Mouse (Mus musculus): ENCODE data around the gene Cpeb4. TPM values are rescaled to one million over a fixed set of nuclear protein-coding genes. Genes with fewer than 3 reads are reported as not detected.
A peak's percentile ranks its signal among the peaks of the same experiment; 100 is the strongest.
"Not testable (repeated sequence)": the region's sequence is repeated elsewhere in the genome, so short reads cannot be mapped to it uniquely, and the experiment has no call there.

Cpeb4 gene
- polyA plus RNA-seq, 1 experiment from 2014 or later, result 17.3 TPM

GRCm38 (mm10) chr11:31965256-31966134 is 93.5 kb downstream of the Cpeb4 start, which contains the start of gene 4930524B15Rik:
Gene 4930524B15Rik (plus strand): TSS chr11:31965592.
- H3K4me3 ChIP-seq, result peak within 1 kb of the TSS; percentile 31
- H3K4me2 ChIP-seq, result peak within 1 kb of the TSS; percentile 56
- H3K27me3 ChIP-seq (replicated peaks), result no peaks in the 10 kb centered on the region
- no peak within 1 kb of the TSS for H3K27ac ChIP-seq
- peaks cover 6% of the 10 kb centered on the region for H3K4me1 ChIP-seq
- ATAC-seq (replicated peaks), result peak; percentile 74
- no peaks in the 10 kb centered on the region for H3K36me3 ChIP-seq (replicated peaks)
- peak within 1 kb of the TSS; percentile 44 for H3K9ac ChIP-seq
- no peaks in the 10 kb centered on the region for H3K9me3 ChIP-seq
- WGBS, result 44% methylated on average over 48 of the region's 49 CpGs

GRCm38 (mm10) chr11:31974132-31974531 is 102.1 kb downstream of the Cpeb4 start:
- Histone ChIP-seq H3K27ac (no peak overlapping the region), H3K4me1 (no peaks in the 10 kb centered on the region), H3K36me3 (replicated peaks) (no peaks in the 10 kb centered on the region), H3K4me2 (no peak overlapping the region), H3K9me3 (no peaks in the 10 kb centered on the region), H3K4me3 (no peak overlapping the region), H3K27me3 (replicated peaks) (no peaks in the 10 kb centered on the region), H3K9ac (no peak overlapping the region)
- ATAC-seq (replicated peaks), result no peak
- 83% methylated on average over 4 of the region's 4 CpGs for WGBS

GRCm38 (mm10) chr11:31974826-31975225 is 102.8 kb downstream of the Cpeb4 start:
- no peak overlapping the region for H3K27ac ChIP-seq
- 62% methylated on average over 8 of the region's 8 CpGs for WGBS
- H3K27me3 ChIP-seq (replicated peaks), result no peaks in the 10 kb centered on the region
- H3K9ac ChIP-seq, result no peak overlapping the region
- no peak overlapping the region for H3K4me3 ChIP-seq
- no peaks in the 10 kb centered on the region for H3K4me1 ChIP-seq
- no peak overlapping the region for H3K4me2 ChIP-seq
- no peaks in the 10 kb centered on the region for H3K9me3 ChIP-seq
- no peaks in the 10 kb centered on the region for H3K36me3 ChIP-seq (replicated peaks)
- ATAC-seq (replicated peaks), result no peak

- 83% methylated on average over 5 of the region's 5 CpGs for WGBS
- H3K4me1 ChIP-seq, result no peaks in the 10 kb centered on the region
- no peaks in the 10 kb centered on the region for H3K27me3 ChIP-seq (replicated peaks)
- H3K36me3 ChIP-seq (replicated peaks), result no peaks in the 10 kb centered on the region
- no peak for ATAC-seq (replicated peaks)
- no peak overlapping the region for H3K4me3 ChIP-seq
- no peak overlapping the region for H3K27ac ChIP-seq
- H3K9ac ChIP-seq, result no peak overlapping the region
- no peak overlapping the region for H3K4me2 ChIP-seq
- H3K9me3 ChIP-seq, result no peaks in the 10 kb centered on the region
Observed at GRCm38 (mm10) chr11:31975678-31976077, 103.7 kb downstream of the Cpeb4 start.

GRCm38 (mm10) chr11:31976137-31976536 is 104.1 kb downstream of the Cpeb4 start:
- no peaks in the 10 kb centered on the region for H3K9me3 ChIP-seq
- no peak for ATAC-seq (replicated peaks)

GRCm38 (mm10) chr11:31980089-31980488 is 108.1 kb downstream of the Cpeb4 start:
- WGBS, result 87% methylated on average over 5 of the region's 5 CpGs
- not testable (repeated sequence) for H3K9ac ChIP-seq; ATAC-seq (replicated peaks); H3K4me1 ChIP-seq; H3K4me3 ChIP-seq; H3K4me2 ChIP-seq; H3K27me3 ChIP-seq (replicated peaks); H3K9me3 ChIP-seq; H3K27ac ChIP-seq; H3K36me3 ChIP-seq (replicated peaks)

More at GRCm38 (mm10) chr11:31976137-31976536, 104.1 kb downstream of the Cpeb4 start:
- Histone ChIP-seq H3K9ac (no peak overlapping the region), H3K4me3 (no peak overlapping the region), H3K27me3 (replicated peaks) (no peaks in the 10 kb centered on the region), H3K27ac (no peak overlapping the region), H3K36me3 (replicated peaks) (no peaks in the 10 kb centered on the region), H3K4me1 (no peaks in the 10 kb centered on the region), H3K4me2 (no peak overlapping the region)
- 81% methylated on average over 5 of the region's 5 CpGs for WGBS

GRCm38 (mm10) chr11:31981830-31982229 is 109.8 kb downstream of the Cpeb4 start:
- H3K4me1 ChIP-seq, result no peaks in the 10 kb centered on the region
- H3K27ac ChIP-seq, result no peak overlapping the region
- H3K27me3 ChIP-seq (replicated peaks), result no peaks in the 10 kb centered on the region
- no peak overlapping the region for H3K4me3 ChIP-seq
- no peak overlapping the region for H3K9ac ChIP-seq
- no peaks in the 10 kb centered on the region for H3K9me3 ChIP-seq
- no peak for ATAC-seq (replicated peaks)
- no peaks in the 10 kb centered on the region for H3K36me3 ChIP-seq (replicated peaks)
- H3K4me2 ChIP-seq, result no peak overlapping the region
- WGBS, result 91% methylated on average over 7 of the region's 7 CpGs

GRCm38 (mm10) chr11:31982247-31982943 is 110.4 kb downstream of the Cpeb4 start:
- H3K36me3 ChIP-seq (replicated peaks); H3K9ac ChIP-seq; H3K4me3 ChIP-seq; H3K27me3 ChIP-seq (replicated peaks); ATAC-seq (replicated peaks); H3K27ac ChIP-seq; H3K4me1 ChIP-seq; H3K9me3 ChIP-seq; H3K4me2 ChIP-seq: not testable (repeated sequence)
- WGBS, result 84% methylated on average over 13 of the region's 13 CpGs

- H3K27ac ChIP-seq, result no peak overlapping the region
- H3K27me3 ChIP-seq (replicated peaks), result no peaks in the 10 kb centered on the region
- H3K4me3 ChIP-seq, result no peak overlapping the region
- no peaks in the 10 kb centered on the region for H3K4me1 ChIP-seq
- H3K4me2 ChIP-seq, result no peak overlapping the region
- no peaks in the 10 kb centered on the region for H3K9me3 ChIP-seq
- no peak for ATAC-seq (replicated peaks)
- no peak overlapping the region for H3K9ac ChIP-seq
- H3K36me3 ChIP-seq (replicated peaks), result no peaks in the 10 kb centered on the region
Observed at GRCm38 (mm10) chr11:31983249-31983648, 111.2 kb downstream of the Cpeb4 start.

- Histone ChIP-seq H3K4me2 (no peak overlapping the region), H3K27me3 (replicated peaks) (no peaks in the 10 kb centered on the region), H3K27ac (no peak overlapping the region), H3K9ac (no peak overlapping the region), H3K9me3 (no peaks in the 10 kb centered on the region), H3K36me3 (replicated peaks) (no peaks in the 10 kb centered on the region), H3K4me1 (no peaks in the 10 kb centered on the region), H3K4me3 (no peak overlapping the region)
- WGBS, result 77% methylated on average over 2 of the region's 2 CpGs
- no peak for ATAC-seq (replicated peaks)
Observed at GRCm38 (mm10) chr11:31984786-31985185, 112.8 kb downstream of the Cpeb4 start.
